Mouse (Mus musculus) midbrain, embryonic 13.5 days (tissue): Measurements from ENCODE around the gene Sirpa. TPM values are rescaled to one million over a fixed set of nuclear protein-coding genes. Genes with fewer than 3 reads are reported as not detected.

Experiments
- ATAC-seq: fragments of 200-750 bp; cut with Nextera tagmentation; 2 replicates; pipeline ENCODE4 v1.8.0; 2017; ENCODE audit warnings: mild to moderate bottlenecking, moderate TSS enrichment, moderate library complexity
- H3K27ac ChIP-seq: fragments of 300-500 bp; sonication (generic); 2 replicates; pipeline ENCODE4 v1.5.1; 2015; ENCODE audit warnings: inconsistent platforms, mild to moderate bottlenecking, moderate library complexity
- H3K27me3 ChIP-seq: fragments of 300-500 bp; sonication (generic); 2 replicates; pipeline ENCODE4 v1.6.1; 2015; ENCODE audit warnings: mild to moderate bottlenecking, inconsistent platforms
- H3K36me3 ChIP-seq: fragments of 300-500 bp; sonication (generic); 2 replicates; pipeline ENCODE4 v1.6.1; 2015; ENCODE audit warnings: mild to moderate bottlenecking, inconsistent platforms
- H3K4me1 ChIP-seq: fragments of 300-500 bp; sonication (generic); replicated peaks from 2 replicates; pipeline ENCODE4 v1.6.1; 2015; ENCODE audit warnings: inconsistent platforms
- H3K4me2 ChIP-seq: fragments of 300-500 bp; sonication (generic); replicated peaks from 2 replicates; pipeline ENCODE4 v1.6.1; 2015; ENCODE audit warnings: moderate library complexity, mild to moderate bottlenecking, inconsistent platforms
- H3K4me3 ChIP-seq: fragments of 300-500 bp; sonication (generic); replicated peaks from 2 replicates; pipeline ENCODE4 v1.5.1; 2015; ENCODE audit warnings: mild to moderate bottlenecking, inconsistent platforms
- H3K9ac ChIP-seq: fragments of 300-500 bp; sonication (generic); replicated peaks from 2 replicates; pipeline ENCODE4 v1.6.1; 2015; ENCODE audit warnings: mild to moderate bottlenecking, inconsistent platforms
- H3K9me3 ChIP-seq: fragments of 300-500 bp; sonication (generic); 2 replicates; pipeline ENCODE4 v1.6.1; 2016; ENCODE audit warnings: mild to moderate bottlenecking, inconsistent platforms
- WGBS: fragments of 180-500 bp; shearing (Covaris S2); methylation state at CpG from one replicate; pipeline ENCODE4 v1.1.7; 2015; 5-methylcytosine and 5-hydroxymethylcytosine counted together
- polyA plus RNA-seq: library from polyadenylated mRNA; unstranded; fragments of >200 nt; fragmentation: Nextera tagmentation; extraction: Ambion mirVana; gene quantifications from 2 replicates; pipeline ENCODE4 v1.2.1, GENCODE M21; 2015

Sirpa gene
- polyA plus RNA-seq, result 19.1 and 21.0 TPM in 2 replicates

DNA sequence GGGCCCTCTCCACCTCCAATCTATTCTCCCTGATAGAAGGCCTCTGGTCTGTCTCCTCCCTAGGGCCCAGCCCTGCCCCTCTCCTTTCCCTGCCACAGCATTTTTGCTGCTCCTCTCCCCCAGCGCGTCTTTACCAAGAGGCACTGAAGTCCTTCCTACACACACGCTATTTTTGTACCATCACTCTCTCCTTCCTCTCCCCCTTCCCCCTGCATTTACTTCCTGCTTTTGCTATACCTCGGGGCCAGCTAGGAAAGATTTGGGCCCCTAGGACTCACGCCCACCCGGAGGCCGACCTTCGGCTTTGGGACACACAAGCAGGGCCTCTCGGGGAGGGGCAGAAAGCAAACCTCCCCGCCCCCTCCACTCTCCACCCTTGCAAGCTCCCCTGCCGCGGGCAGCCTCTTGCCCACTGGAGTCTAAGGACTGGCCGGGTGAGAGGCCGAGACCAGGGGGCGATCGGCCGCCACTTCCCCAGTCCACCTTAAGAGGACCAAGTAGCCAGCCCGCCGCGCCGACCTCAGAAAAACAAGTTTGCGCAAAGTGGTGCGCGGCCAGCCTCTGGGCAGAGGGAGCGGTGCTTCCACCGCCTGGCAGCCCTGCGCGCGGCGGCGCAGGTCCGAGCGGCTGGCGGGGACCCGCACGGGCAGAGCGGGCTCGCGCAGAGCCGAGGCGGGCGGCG lies at the start of gene Sirpa:
Gene Sirpa, plus strand, starts transcription at position 377 of the 682 bp plus-strand sequence.
- ATAC-seq, result peak; percentile 89
- Histone ChIP-seq H3K9ac (peak within 1 kb of the TSS; percentile 74), H3K36me3 (no peaks in the 10 kb centered on the region), H3K4me2 (peak within 1 kb of the TSS; percentile 85), H3K27me3 (peaks cover 8% of the 10 kb centered on the region; the same call in 1 of the 2 replicates), H3K9me3 (no peaks in the 10 kb centered on the region), H3K4me1 (peaks cover 36% of the 10 kb centered on the region), H3K4me3 (peak within 1 kb of the TSS; percentile 59), H3K27ac (peak within 1 kb of the TSS; percentile 89)
- under 1% methylated on average over 43 of the region's 43 CpGs for WGBS

- peaks cover 12% of the 10 kb centered on the region for H3K4me1 ChIP-seq
- ATAC-seq, result peak; percentile 37
- no peaks in the 10 kb centered on the region for H3K36me3 ChIP-seq
- no peaks in the 10 kb centered on the region for H3K9me3 ChIP-seq
- no peak overlapping the region for H3K4me3 ChIP-seq
- H3K27me3 ChIP-seq, result no peaks in the 10 kb centered on the region
- no peak overlapping the region for H3K4me2 ChIP-seq
- H3K27ac ChIP-seq, result peak overlapping the region; percentile 41; the same call in 1 of the 2 replicates
- H3K9ac ChIP-seq, result no peak overlapping the region
- WGBS, result 12% methylated on average over 4 of the region's 4 CpGs
Measured at GRCm38 (mm10) chr2:129544448-129544847, 48.2 kb upstream of the Sirpa start.

DNA sequence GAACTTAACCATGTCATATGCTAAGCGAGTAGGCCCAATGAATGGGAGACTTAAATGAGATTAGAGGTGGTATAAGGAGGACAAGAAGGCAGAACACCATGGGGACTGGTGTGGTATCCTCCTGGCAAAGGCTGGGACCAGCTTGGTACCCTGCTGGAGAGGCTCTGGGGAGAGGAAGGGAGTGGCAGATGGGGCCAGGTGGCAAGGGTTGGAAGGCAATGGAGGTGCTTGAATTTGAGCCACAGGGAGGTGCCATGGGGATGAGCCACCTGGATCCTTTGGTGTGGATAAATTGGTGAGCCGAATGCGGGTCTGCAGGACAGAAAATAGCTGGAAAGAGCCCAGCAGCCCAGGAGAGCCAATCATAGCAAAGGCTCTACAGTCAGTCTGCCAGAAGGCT lies 47.7 kb upstream of the Sirpa start:
- Histone ChIP-seq H3K4me3 (no peak overlapping the region), H3K27ac (peak overlapping the region; percentile 41; the same call in 1 of the 2 replicates), H3K4me2 (no peak overlapping the region), H3K9ac (no peak overlapping the region), H3K4me1 (peaks cover 10% of the 10 kb centered on the region), H3K27me3 (no peaks in the 10 kb centered on the region), H3K9me3 (no peaks in the 10 kb centered on the region), H3K36me3 (no peaks in the 10 kb centered on the region)
- ATAC-seq, result no peak
- WGBS, result 64% methylated on average over 3 of the region's 3 CpGs

DNA sequence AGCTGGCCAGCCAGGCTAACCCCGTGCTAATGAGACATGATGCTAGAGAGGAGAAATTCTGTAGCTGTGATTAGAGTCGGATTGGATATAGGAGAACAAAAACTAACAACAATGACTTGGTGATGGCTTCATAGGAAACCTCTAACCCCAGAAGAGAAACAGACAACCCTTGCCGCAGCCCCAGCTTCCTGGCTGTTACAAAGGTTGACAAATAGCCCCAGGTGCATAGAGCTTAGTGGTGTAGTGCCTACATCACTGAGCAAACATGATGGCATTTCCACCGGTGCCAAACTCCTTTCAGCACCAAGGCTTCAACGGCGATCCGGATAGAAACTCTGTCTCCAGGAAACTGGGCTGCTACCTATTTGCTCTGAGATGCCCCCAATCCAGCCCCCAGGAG lies 47.0 kb upstream of the Sirpa start:
- Histone ChIP-seq H3K27me3 (no peaks in the 10 kb centered on the region), H3K4me3 (no peak overlapping the region), H3K4me2 (no peak overlapping the region), H3K9me3 (no peaks in the 10 kb centered on the region), H3K36me3 (no peaks in the 10 kb centered on the region), H3K9ac (no peak overlapping the region), H3K4me1 (peaks cover 8% of the 10 kb centered on the region), H3K27ac (no peak overlapping the region)
- no peak for ATAC-seq
- 82% methylated on average over 7 of the region's 7 CpGs for WGBS

DNA sequence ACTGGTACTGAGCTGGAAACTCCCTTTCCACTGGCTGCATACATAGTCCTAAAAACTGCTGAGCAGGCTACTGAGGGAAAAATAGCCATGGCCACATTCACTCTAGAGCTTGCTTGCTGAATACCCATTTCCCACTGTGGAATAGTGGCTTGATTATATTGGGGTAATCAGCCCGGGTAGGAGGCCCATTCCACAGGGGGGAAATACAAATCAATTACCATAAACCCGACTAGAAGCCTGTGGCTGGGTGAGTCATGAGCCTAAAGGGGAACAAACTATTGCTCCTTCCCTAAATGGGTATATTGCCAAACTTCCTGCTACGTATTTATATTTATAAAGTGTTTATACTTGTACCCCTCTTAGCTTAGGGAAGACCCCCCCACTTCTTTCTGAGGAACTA lies 45.9 kb upstream of the Sirpa start:
- H3K4me1 ChIP-seq, result peaks cover 8% of the 10 kb centered on the region
- no peak overlapping the region for H3K9ac ChIP-seq
- no peak overlapping the region for H3K27ac ChIP-seq
- H3K36me3 ChIP-seq, result no peaks in the 10 kb centered on the region
- no peak for ATAC-seq
- H3K4me2 ChIP-seq, result no peak overlapping the region
- H3K9me3 ChIP-seq, result no peaks in the 10 kb centered on the region
- H3K27me3 ChIP-seq, result no peaks in the 10 kb centered on the region
- H3K4me3 ChIP-seq, result no peak overlapping the region
- WGBS, result 81% methylated on average over 3 of the region's 3 CpGs

DNA sequence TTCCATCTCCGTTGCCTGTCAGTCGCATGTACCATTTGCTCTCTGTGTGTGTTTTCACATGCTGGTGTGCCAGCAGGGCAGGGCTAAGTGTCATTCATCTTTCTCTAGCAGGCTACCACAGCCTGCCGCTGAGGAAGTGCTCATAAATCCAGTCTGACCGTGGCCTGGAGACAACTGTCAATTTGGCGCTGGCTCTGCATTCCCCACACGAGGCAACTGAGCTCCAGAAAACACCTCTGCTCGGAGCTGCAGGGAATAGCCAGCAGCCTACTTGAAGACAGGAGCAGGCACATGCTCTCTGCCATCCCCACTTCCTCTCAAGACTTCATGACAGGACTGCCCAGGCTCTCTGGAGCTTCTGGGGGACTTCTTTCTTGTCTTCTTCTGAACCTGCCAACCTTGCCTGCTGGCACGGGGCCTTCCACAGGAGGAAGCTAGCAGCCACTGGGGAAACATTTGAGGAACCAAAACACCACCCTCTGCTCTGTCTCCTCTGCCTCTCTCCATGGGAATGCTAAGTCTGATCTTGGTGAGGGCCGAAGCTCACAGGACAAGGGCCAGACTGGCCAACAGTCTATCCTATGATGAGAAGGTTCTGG lies 43.0 kb upstream of the Sirpa start:
- 79% methylated on average over 9 of the region's 9 CpGs for WGBS
- Histone ChIP-seq H3K9ac (no peak overlapping the region), H3K4me2 (no peak overlapping the region), H3K4me1 (peaks cover 4% of the 10 kb centered on the region), H3K27ac (no peak overlapping the region), H3K4me3 (no peak overlapping the region), H3K27me3 (no peaks in the 10 kb centered on the region), H3K36me3 (no peaks in the 10 kb centered on the region), H3K9me3 (no peaks in the 10 kb centered on the region)
- no peak for ATAC-seq

DNA sequence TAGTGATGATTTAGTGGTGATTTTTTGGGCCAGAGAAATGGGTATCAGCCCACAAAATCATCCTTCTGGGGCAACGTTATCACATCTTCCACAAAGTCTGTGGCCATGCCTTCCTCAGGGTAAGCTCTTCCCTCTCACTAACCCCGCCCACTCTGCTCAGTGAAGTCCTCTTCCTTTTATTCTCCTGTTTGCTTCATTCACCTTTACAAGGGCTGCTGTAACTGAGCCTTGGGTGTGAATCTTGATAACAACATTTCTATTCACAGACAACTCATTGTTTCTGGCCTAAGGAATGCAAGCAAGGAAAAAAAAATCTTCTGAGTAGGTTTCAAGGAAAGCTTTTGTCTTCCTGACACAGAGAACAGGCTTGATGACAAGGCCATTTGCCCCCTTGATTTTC lies 41.9 kb upstream of the Sirpa start:
- no peaks in the 10 kb centered on the region for H3K27me3 ChIP-seq
- 60% methylated on average over 2 of the region's 2 CpGs for WGBS
- no peak overlapping the region for H3K4me2 ChIP-seq
- H3K4me3 ChIP-seq, result no peak overlapping the region
- no peak overlapping the region for H3K9ac ChIP-seq
- no peak for ATAC-seq
- no peaks in the 10 kb centered on the region for H3K4me1 ChIP-seq
- H3K27ac ChIP-seq, result no peak overlapping the region
- no peaks in the 10 kb centered on the region for H3K36me3 ChIP-seq
- no peaks in the 10 kb centered on the region for H3K9me3 ChIP-seq

GRCm38 (mm10) chr2:129556081-129556480 lies 36.6 kb upstream of the Sirpa start:
- Histone ChIP-seq H3K36me3 (no peaks in the 10 kb centered on the region), H3K9me3 (no peaks in the 10 kb centered on the region), H3K9ac (no peak overlapping the region), H3K4me3 (no peak overlapping the region), H3K4me2 (no peak overlapping the region), H3K27ac (no peak overlapping the region), H3K4me1 (peaks cover 5% of the 10 kb centered on the region), H3K27me3 (no peaks in the 10 kb centered on the region)
- ATAC-seq, result no peak
- 65% methylated on average over 6 of the region's 6 CpGs for WGBS

- no peaks in the 10 kb centered on the region for H3K36me3 ChIP-seq
- no peak for ATAC-seq
- H3K9ac ChIP-seq, result no peak overlapping the region
Measured at GRCm38 (mm10) chr2:129558008-129558874, 34.4 kb upstream of the Sirpa start.

DNA sequence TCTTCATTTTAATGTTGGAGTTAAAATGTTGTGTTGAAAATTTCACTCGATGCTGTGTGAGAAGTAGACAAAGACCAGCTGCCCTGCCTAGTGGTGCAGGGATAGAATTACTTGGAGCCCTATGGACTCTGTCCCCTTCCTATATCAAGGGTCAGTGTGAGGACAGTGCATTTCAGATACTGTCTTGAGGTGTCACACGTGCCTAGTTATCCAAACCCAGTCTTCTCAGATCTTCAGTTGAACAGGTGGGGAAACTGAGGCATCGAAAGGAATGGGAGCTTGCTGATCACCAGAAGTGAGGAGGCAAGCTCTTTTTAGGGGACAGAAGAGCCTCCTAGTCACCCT lies 33.8 kb upstream of the Sirpa start:
- no peak overlapping the region for H3K27ac ChIP-seq
- no peak overlapping the region for H3K4me2 ChIP-seq
- ATAC-seq, result no peak
- H3K9ac ChIP-seq, result no peak overlapping the region
- no peak overlapping the region for H3K4me3 ChIP-seq
- H3K27me3 ChIP-seq, result no peaks in the 10 kb centered on the region
- no peaks in the 10 kb centered on the region for H3K9me3 ChIP-seq
- peaks cover 8% of the 10 kb centered on the region for H3K4me1 ChIP-seq
- WGBS, result 83% methylated on average over 3 of the region's 3 CpGs
- H3K36me3 ChIP-seq, result no peaks in the 10 kb centered on the region

More at GRCm38 (mm10) chr2:129558008-129558874, 34.4 kb upstream of the Sirpa start:
- peaks cover 5% of the 10 kb centered on the region for H3K4me1 ChIP-seq
- no peak overlapping the region for H3K4me2 ChIP-seq
- H3K27me3 ChIP-seq, result no peaks in the 10 kb centered on the region
- 60% methylated on average over 12 of the region's 12 CpGs for WGBS
- no peak overlapping the region for H3K4me3 ChIP-seq
- H3K27ac ChIP-seq, result no peak overlapping the region
- H3K9me3 ChIP-seq, result no peaks in the 10 kb centered on the region

DNA sequence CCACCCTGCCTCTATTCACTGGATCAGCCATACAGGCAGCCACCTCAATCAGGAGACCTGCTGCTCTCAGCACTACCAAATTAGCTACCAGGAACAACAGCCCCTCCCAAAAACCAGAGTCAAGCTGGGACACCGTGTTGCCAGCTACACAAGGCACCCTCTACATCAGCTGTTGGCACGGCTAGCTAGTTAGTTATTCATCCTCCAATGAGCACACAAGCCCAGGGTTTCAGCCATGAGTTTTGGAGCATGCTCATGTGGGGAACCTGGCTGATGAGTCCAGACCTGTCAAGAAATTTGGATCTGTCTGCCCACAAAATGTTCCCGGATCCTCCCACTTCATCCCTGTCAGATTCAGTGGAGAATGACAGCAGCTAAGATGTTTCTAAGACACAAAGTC lies 30.8 kb upstream of the Sirpa start:
- WGBS, result 79% methylated on average over 3 of the region's 3 CpGs
- no peak overlapping the region for H3K27ac ChIP-seq
- no peaks in the 10 kb centered on the region for H3K27me3 ChIP-seq
- H3K4me3 ChIP-seq, result no peak overlapping the region
- no peak overlapping the region for H3K4me2 ChIP-seq
- ATAC-seq, result no peak
- no peak overlapping the region for H3K9ac ChIP-seq
- no peaks in the 10 kb centered on the region; the same call in 1 of the 2 replicates for H3K9me3 ChIP-seq
- peaks cover 17% of the 10 kb centered on the region for H3K4me1 ChIP-seq
- H3K36me3 ChIP-seq, result no peaks in the 10 kb centered on the region
